Mouse (Mus musculus) olfactory bulb, adult 2 months (tissue): ENCODE results near the gene Hnf4a.

ENCODE experiments used
- CTCF ChIP-seq: fragments of 200-500 bp; IDR thresholded peaks from 2 replicates; pipeline ENCODE4 v1.5.1; 2012; ENCODE audit warnings: low read depth, mild to moderate bottlenecking, low read length, moderate library complexity; ENCODE audit not compliant: insufficient read depth
- POLR2A ChIP-seq: fragments of 200-500 bp; IDR thresholded peaks from 2 replicates; pipeline ENCODE4 v1.6.1; 2012; ENCODE audit warnings: mild to moderate bottlenecking, low read depth, low read length, moderate library complexity; ENCODE audit not compliant: insufficient read depth

- TF ChIP-seq CTCF: no peak
- no peak for TF ChIP-seq POLR2A
Observed at GRCm38 (mm10) chr2:163525761-163526243, 19.2 kb downstream of the Hnf4a start.
